Mouse (Mus musculus): ENCODE data around the gene Sdhc.

DNA sequence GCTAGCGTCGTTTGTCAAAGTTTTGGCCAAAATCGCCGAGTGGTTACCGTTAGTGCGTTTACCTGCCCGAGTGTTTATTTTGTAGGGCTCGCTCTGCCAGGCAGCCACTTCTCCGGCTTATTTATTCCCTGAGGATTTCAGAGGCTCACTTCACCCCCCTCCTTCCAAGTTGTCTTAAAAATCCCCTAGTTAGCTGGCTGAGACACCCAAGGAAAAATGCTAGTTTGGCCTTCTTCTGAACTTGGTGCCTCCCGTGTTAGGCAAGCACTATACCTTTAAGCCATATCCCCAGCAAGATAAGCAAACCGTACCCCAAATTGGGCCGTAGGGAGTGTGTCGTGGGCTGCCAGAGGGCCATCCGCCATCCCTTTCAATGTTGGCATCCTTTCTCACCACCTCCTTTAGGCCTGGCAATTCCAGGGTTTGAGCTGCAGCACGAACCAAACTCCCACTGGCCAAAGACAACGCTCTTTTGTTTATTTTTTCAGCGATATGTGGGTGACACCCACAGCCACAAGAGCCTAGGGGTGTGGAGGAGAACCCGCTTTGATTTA, 512 bp upstream of the Sdhc start:
- TF ChIP-seq EP300 (optimal IDR thresholded peaks at IDR 0.05) (no peak), CTCF (IDR thresholded peaks at IDR 0.05; ENCODE audit: low read depth) (no peak)
